Mouse (Mus musculus) duodenum, adult 2 months (tissue): Measurements from ENCODE around the gene Hk1. TPM values are rescaled to one million over a fixed set of nuclear protein-coding genes. Genes with fewer than 3 reads are reported as not detected.

Source experiments
- polyA plus RNA-seq: library from polyadenylated mRNA; depleted of rRNA; stranded (reverse); fragments of >200 nt; gene quantifications from 2 replicates; pipeline ENCODE4 v1.2.3, GENCODE M21; 2012; ENCODE audit warnings: low replicate concordance; rRNA removed

Gene Hk1
- polyA plus RNA-seq = 9.6 and 13.5 TPM in 2 replicates

DNA sequence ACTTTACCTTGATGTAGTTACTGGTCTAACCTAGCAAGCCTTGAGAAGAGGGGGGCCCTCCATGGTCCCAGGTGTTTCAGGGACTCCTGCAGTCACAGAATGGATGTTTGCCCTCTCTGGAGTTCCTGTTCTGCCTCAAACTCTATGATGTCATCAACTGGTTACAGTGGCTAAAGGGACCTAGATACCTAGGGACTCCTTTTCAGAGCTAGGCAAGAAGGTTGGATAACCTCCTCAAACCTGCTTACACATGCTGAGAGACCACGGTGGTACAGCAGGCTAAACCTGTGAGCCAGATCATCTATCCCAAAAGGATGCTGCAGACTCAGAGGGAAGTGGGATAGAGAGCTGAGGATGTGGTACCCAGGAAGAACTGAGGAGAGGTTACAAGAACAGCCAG lies at the start of gene Hk1:
TSS of gene Hk1 (minus strand) at position 101 of the 400 bp plus-strand sequence.

DNA sequence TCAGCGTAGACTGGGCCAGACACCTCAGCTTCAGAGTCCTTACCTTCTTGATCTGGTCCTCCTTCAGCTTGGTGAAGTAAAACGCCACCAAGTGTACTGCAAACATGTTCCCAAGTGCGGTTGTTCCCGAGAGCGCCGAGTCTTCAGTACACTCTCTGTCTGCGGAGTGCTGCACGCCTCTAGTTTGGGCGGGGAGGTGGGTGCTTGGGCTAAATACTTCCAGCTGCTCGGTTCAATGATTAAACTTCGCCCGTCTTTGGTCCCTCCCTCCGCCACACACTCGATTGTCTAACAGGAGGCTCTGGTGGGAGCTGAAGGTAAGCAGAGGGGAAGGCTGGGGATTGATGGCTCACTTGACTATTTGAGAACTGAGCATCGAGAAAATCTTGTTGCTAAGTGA lies 42.5 kb upstream of the Hk1 start, which contains the start of gene Hkdc1:
TSS of gene Hkdc1 (minus strand) at position 237 of the 400 bp plus-strand sequence.

DNA sequence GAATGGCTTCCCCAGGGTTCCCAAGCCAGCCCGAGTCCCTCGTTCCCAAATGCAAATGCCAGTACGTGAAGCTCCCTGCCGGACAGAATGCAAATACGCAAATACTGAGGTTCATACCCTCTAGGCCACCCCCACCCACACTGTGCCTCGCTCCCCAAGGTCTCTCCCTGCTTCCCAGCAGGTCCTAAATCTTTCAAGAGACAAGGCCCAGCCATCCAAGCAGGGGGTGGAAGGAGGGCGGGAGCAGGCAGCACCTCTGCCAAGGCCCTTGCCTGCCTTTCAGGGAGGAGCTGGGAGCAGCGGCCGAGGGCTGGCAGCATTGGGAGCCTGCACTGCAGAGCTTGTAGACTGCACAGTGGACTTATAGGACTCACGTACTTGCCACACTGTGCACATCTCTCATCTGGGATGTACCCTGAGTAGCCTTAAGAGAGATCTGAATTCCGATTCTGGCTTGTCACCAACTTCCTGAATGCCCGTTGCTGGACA lies 127.7 kb downstream of the Hk1 start, which contains the start of gene Tacr2:
TSS of gene Tacr2 (plus strand) at position 439 of the 489 bp plus-strand sequence.

DNA sequence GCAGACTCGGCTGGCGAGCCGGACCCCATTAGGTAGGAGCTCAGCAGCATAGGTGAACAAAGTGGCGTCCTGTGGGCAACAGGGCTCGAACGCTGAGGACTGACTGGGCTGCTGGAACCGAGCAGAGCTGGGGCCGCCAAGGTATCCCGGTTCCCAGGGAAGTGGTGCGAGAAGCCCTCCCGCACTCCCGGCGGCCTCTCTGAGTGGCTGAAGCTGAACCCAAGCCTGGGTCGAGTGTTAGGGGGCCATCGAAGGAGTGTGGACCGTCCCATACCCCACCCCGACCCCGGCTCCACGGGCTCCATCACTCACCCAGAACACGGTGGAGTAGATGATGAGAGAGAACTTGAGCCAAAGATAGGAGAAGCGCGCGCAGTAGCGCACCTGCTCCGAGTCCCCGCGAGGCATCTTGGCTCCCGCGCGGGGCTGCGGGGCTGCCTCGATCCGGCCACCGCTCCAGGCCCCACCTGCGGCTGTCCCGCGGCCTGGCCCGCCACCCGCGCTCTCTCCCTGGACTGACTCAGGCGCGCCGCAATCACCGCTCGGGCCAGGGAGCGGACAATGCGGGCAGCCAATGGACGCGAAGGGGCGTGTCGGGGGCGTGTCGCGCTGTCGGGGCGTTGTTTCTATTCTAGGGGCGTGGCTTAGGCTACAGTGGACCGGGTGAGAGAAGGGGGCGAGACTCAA lies 148.9 kb downstream of the Hk1 start, which contains the start of gene Tspan15:
TSS of gene Tspan15 (minus strand) at position 544 of the 687 bp plus-strand sequence.

Other genes starting within 250 kb of the Hk1 start
- gene Neurog3, start 246.8 kb downstream of the Hk1 start, polyA plus RNA-seq = 3.6 and 6.6 TPM in 2 replicates
- 13.9 and 17.9 TPM in 2 replicates for gene Fam241b, start 236.0 kb downstream of the Hk1 start, polyA plus RNA-seq
- 166 and 329 TPM in 2 replicates for gene Tspan15, start 148.7 kb downstream of the Hk1 start, polyA plus RNA-seq
- 1.4 and 4.9 TPM in 2 replicates for gene Tacr2, start 127.5 kb downstream of the Hk1 start, polyA plus RNA-seq
- gene Hkdc1, start 42.6 kb upstream of the Hk1 start, polyA plus RNA-seq = 68.8 and 92.7 TPM in 2 replicates
- gene 4930507D05Rik, start 69.6 kb upstream of the Hk1 start, polyA plus RNA-seq = 0.08 TPM in 1 of 2 replicates, not detected in the other
- 9.6 and 10.7 TPM in 2 replicates for gene Supv3l1, start 69.8 kb upstream of the Hk1 start, polyA plus RNA-seq
- gene Vps26a, start 106.9 kb upstream of the Hk1 start, polyA plus RNA-seq = 3.2 and 3.8 TPM in 2 replicates
- 5.9 and 6.0 TPM in 2 replicates for gene Srgn, start 147.5 kb upstream of the Hk1 start, polyA plus RNA-seq
- 10.6 and 11.5 TPM in 2 replicates for gene Kif1bp, start 198.5 kb upstream of the Hk1 start, polyA plus RNA-seq
- 1.4 and 2.7 TPM in 2 replicates for gene Ddx21, start 222.4 kb upstream of the Hk1 start, polyA plus RNA-seq